Mouse (Mus musculus) layer of hippocampus, adult 8-10 months (tissue): ENCODE measurements at regions not wholly inside any gene's neighbourhood (a gene's known extent, or its start where the extent isn't known, plus 50 kb on each side); places are given as distances from the start of the nearest gene placed in this dataset.

ENCODE experiments used
- DNase-seq, 2 experiments: peaks; one replicate each; pipeline ENCODE4 v3.0.0; 2022; ENCODE audit warnings: low spot score in 2 of 2

GRCm38 (mm10) chr13:83730713-83731480 lies 227.1 kb downstream of the Mef2c start:
- DNase-seq, result peak in 1 of 2 experiments; percentile 83

DNA sequence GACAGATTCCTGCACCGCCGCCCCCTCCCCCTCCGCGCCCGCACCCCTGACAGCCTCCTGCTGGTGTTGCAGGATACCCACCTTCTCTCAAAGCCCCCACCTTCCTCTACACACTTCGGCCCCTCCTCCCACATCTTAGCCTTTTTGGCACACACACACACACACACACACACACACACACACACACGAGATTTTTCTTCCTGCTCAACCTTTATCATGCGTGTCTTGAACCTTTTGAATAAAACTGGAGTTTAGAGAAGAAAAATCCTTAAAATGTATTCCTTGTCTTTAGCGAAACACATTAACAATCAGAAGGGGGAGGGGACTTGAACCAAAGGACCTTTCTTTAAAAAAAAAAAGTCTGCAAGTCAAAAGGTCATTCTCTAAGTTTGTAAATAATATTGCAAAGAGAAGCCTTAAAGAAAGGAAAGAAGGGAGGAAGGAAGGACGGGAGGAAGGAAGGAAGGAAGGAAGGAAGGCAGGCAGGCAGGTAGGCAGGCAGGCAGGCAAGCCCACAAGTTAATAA lies 227.7 kb downstream of the Mef2c start:
- no peak for DNase-seq

DNA sequence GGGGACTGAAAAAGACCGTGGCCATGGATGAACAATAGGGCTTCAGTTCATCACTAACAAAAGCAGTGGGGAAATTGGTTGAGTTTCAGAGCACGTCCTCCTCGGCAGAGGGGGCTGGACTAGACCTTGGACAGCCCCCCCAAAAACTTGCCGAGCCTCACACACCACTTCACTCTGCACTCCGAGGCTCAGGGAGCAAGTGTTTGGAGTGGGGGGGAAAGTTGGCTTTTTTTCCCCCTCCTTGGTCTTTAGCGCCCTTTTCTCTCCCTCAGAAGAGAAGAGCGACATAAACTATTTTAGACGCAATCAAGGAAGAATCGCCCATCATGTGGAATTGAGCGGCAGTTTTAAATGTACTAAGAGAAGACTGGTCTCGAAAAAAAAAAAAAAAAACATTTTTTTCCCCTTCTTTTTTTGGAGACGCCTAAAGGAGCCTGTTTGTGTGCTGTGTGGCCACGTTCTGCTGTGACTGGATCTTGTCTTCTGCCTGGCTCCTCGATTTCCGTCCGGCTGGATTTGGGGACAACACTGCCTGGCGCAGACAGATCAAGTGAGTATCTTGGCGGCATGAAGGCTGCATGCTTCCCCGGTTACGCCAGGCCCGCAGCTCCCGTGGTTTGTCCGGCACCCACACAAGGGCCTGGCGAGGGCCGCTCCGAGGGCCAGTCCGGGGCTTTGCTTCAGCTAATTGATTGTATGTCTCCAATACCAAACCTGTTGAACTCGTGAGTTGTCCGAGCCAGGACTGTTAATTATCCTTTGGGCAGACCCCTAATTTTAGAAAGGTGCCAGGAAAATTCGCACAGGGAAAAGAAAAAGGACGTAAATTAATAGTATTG lies 228.7 kb downstream of the Mef2c start:
- peak; percentile 75 to 82 for DNase-seq

DNA sequence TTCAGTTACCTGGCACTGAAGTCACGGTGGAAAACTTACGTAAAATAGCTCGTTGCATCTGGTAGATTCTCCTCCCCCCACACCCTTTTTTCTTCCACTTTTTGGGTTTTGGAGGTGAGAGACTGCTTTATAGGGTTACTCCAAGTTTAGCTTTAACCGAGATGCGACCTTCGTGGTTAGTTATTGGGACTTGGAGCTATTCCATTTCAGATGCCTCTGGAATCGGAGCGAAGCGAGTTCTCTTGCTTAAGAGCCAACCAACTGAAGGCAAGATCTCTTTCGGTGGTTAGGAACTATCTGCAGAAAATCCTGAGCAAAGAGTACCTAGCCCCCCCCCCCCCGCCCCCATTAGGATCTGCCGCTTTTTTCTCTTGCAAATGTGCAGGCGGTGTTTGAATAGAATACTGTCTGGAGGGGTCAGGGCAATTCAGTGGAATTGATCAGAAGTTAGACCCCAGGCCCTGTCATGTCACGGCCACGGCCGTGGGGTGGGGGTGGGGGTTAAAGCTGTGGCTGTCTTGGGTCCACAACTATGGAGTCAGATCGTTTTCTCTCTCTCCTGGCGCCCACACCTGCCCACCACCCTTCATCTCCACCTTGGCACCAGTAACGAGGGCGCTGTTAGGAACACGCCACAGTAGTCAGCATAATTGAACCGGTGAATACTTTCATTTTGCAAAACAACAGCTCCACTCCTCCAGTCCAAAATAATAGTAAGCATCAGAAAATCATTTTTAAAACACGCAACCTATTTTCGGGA lies 229.6 kb downstream of the Mef2c start:
- DNase-seq, result peak in 1 of 2 experiments; percentile 27

- DNase-seq, result no peak
Measured at GRCm38 (mm10) chr13:83733991-83734610, 230.3 kb downstream of the Mef2c start.

GRCm38 (mm10) chr13:83734656-83735055 lies 230.8 kb downstream of the Mef2c start:
- DNase-seq, result no peak

- DNase-seq, result no peak
Measured at GRCm38 (mm10) chr13:83735101-83735500, 231.3 kb downstream of the Mef2c start.

DNA sequence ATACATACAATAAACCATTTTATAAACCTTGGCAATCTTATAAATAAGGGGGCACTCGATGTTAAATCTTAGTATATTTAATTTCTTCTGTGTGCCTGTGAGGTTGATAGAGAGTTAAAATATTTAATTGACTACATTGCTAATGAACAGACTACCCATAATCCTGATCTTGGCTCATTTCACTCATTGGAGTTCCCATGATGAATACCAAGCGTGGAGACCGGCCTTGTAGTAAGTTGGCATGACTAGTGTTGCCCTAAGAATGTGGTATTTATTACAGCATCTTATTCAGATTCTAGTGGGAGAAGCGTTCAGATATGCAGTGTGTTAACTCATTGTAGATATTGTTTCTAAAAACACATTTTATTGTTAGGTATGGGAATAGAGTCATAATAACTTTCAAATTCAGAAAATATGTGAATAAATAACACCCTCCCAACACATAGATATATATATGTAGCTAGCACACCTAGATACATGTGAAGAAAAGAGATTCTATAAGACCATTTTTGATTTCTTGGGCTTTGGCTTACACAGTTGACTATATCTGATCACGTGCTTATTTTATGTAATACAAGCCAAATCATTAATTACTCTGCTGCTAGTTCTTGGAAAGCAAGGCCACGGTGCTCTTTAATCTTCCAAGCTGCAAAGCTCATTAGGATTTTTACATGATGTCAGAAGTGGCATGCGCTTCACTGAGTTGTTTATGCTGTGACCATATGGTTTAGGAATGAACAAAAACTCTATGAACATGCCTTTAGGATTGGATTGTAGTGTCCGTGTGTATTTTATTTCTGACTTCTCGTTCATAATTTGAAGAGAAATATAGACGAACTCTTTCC lies 232.0 kb downstream of the Mef2c start:
- no peak for DNase-seq

DNA sequence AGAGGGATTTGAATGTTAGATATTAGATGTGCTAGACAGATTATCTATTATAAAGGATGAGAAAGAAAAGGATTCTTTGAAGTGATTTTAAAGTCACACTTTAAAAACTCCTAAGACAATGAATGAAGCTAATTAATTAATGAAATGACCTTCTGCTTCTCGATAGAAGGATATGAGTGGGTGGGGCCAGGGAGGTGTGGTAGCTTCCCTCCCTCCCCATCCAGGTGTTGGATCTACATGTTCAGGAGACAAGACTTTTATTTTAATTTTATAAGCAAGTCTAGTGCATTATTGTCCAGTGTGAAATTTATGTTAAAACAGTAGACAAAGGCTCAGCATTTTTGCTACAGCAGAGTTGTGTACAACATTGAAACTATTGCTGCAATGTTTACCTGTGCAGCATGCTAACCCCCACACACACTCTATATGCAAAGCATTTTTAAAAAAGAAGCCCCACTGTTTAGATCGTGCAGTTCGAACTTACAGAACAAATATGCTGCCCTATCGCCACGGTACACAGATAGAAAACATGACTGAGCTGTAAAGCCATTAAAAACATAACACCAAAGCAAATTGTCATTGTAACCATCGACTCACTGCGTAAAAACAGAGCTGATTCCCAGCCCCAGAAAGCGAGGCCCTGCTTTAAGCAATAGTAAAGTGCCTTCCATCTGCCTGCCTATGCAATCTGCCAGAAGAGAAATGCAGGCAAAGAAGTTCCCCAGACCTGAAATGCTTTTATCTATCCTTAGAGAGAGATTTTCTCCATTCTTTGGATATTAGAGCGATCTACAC lies 233.4 kb downstream of the Mef2c start:
- peak in 1 of 2 experiments; percentile 21 for DNase-seq

DNA sequence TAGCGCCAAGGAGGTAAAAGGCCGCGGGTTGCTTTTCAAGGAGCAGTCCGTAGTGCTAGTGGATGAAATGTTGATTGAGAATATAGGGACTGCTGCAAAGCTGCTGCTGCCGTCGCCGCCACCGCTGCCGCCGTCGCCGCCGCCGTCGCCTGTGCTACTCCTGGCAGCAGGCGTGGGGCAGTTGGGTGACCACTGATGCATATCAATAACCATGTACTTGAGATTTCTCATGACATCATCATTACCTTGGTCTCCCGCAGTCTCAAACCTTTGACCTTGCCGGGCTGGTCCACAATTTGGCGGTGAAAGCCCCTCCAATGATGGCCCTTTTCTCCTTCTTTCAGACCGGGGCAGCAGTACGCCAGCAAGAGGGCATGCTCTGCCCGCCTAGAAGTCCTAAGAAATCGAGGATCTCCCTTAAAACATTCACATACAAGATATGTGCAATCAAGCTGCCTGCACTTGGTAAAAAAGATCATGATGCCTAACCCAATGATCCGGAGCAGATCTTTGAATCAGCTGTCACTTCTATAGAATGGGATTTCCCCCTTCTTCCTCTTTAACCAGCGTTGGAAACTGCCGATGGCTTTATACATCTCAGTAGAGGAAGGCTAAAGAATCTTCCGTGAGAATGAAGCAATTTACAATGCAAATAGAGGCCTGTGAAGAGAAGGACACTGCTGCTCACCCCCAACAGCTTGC lies 234.1 kb downstream of the Mef2c start:
- DNase-seq, result no peak

DNA sequence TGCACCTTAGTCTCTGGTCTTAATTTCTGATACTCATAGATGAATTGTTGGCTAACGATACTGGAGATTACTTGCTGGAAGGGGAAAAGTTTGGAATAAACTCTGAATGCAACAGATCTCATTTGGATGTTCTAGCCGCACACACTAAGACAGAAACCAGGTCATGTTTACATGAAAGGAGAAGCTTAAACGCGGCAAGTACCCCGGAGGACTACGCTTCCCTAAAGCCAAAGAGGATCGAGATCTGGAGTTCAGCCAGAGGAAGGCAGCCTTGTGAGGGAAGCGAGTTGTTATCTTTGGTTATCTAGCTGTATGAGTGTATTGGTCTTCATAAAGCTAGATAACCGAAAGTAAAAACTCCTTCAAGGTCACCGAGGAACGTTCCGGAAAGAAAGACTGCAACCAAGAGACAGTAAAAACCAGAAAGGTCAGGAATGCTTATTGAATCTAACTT lies 234.7 kb downstream of the Mef2c start:
- DNase-seq, result peak in 1 of 2 experiments; percentile 29

DNA sequence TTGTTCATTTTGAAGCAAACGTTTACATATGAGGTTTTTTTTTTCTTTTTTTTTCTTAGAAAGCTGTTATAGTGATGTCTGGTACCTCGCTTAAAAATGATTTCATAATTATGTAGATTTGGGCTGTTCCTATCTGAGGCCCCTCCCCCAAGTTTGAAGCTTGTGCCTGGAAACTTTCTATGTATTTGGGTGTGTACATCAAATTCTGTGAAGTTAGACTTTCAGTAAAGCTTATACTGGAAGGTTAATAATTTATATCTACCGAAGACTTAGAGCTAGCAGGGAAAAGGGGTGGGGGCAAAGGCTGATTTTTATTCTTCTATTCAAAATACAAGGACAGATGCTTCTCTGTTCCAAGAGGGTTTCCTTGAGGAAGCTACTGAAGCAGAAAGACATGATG lies 235.3 kb downstream of the Mef2c start:
- peak in 1 of 2 experiments; percentile 19 for DNase-seq

- DNase-seq, result peak; percentile 91
Measured at GRCm38 (mm10) chr13:83739541-83740061, 235.8 kb downstream of the Mef2c start.

- DNase-seq, result no peak
Measured at GRCm38 (mm10) chr13:83740101-83740500, 236.3 kb downstream of the Mef2c start.

DNA sequence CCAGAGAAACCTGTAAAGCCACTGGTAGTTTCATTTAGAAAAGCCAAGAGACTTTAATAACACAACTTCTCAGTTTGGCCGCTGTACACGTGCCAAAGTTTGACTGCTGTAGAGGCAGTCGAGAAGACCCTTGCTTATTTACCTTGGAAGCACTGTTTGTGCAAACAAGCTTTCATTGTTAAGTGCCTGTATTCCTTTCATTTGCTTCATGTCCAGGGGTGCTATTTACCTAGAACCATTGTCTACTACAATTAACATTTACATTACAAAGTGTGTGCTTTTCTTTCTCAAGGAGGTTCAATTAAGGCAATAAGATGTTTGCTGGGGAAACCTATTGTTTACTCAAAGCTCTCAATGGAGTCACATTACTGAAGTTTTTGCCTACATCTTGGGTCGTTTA lies 236.9 kb downstream of the Mef2c start:
- DNase-seq, result no peak

DNA sequence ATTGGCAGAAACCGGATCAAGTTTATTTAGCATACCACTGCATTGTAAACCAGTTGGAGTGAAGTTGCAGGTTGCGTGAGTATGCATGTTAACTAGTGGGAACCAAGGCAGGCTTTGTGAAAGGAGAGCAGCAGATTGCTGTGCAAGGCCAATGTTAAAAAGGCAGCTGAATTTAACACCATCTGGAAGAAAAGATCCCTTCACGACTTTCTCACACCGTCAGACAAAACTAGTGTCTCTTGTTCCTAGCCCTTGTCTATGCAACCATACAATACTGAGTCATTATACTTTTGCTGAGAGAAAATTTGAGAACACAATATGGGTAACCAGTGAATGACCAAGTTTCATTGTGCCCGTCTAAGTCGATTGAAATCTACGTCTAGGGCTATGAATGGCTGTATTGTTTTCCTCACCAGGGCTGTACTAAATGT lies 237.8 kb downstream of the Mef2c start:
- DNase-seq, result peak in 1 of 2 experiments; percentile 37

DNA sequence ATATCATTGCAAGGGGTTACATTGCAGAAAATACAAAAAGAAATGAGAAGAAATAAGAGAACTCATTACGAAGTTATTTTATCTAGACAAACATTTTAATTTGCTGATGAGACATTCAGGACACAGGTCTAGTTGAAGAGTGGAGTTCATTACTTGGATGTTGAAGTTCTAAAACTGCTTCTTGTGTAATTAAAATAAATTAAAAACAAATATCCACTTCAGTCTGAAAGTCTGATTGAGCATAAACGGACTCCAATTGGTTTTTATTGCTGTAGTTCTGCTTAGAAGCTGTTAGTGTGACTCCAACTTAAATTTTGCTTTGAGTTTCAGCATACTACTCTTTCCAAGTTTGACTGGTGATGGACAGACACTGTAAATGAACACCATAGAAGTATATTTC lies 238.3 kb downstream of the Mef2c start:
- DNase-seq, result no peak

GRCm38 (mm10) chr13:83742546-83742945 lies 238.7 kb downstream of the Mef2c start:
- no peak for DNase-seq
